Mouse (Mus musculus) liver, embryonic 14.5 days (tissue): ENCODE measurements around the gene Atp11a. TPM values are rescaled to one million over a fixed set of nuclear protein-coding genes. Genes with fewer than 3 reads are reported as not detected.

Experiments
- ATAC-seq: fragments of 200-750 bp; cut with Nextera tagmentation; 2 replicates; pipeline ENCODE4 v1.8.0; 2017; ENCODE audit warnings: moderate number of reproducible peaks, mild to moderate bottlenecking, moderate library complexity; ENCODE audit not compliant: insufficient read depth
- DNase-seq, 3 experiments: peaks; one replicate each; pipeline ENCODE4 v3.0.0-alpha.2; 2012 to 2013; ENCODE audit warnings: low read depth in 3 of 3, low spot score in 3 of 3
- H3K27ac ChIP-seq: fragments of 300-500 bp; sonication (generic); 2 replicates; pipeline ENCODE4 v1.5.1; 2014; ENCODE audit warnings: moderate library complexity, mild to moderate bottlenecking, control low read depth, inconsistent platforms
- H3K27me3 ChIP-seq: fragments of 300-500 bp; sonication (generic); 2 replicates; pipeline ENCODE4 v1.6.1; 2014; ENCODE audit warnings: mild to moderate bottlenecking, low read length, moderate library complexity; ENCODE audit not compliant: control insufficient read depth, insufficient read depth
- H3K36me3 ChIP-seq: fragments of 300-500 bp; sonication (generic); replicated peaks from 2 replicates; pipeline ENCODE4 v1.6.1; 2014; ENCODE audit warnings: low read depth; ENCODE audit not compliant: control insufficient read depth, insufficient read depth
- H3K4me1 ChIP-seq, 2 experiments: fragments of 200-500 bp in 1 of 2; fragments of 300-500 bp in 1 of 2; sonication (generic) in 1 of 2; replicated peaks; 2 replicates each; pipeline ENCODE4 v1.6.1; 2012 to 2014; ENCODE audit warnings: antibody characterized with exemption in 1 of 2, inconsistent platforms in 1 of 2, low read length in 1 of 2; ENCODE audit not compliant: control insufficient read depth in 2 of 2, insufficient read depth in 2 of 2
- H3K4me2 ChIP-seq: fragments of 300-500 bp; sonication (generic); 2 replicates; pipeline ENCODE4 v1.6.1; 2014; ENCODE audit warnings: low read depth, mild to moderate bottlenecking, control low read depth, moderate library complexity
- H3K4me3 ChIP-seq, 2 experiments: fragments of 200-500 bp in 1 of 2; fragments of 300-500 bp in 1 of 2; sonication (generic) in 1 of 2; 2 replicates each; pipeline ENCODE4 v1.5.1; 2012 to 2014; ENCODE audit warnings: low read depth in 2 of 2, low read length in 2 of 2, mild to moderate bottlenecking in 2 of 2, control low read depth in 1 of 2, inconsistent platforms in 1 of 2, moderate library complexity in 1 of 2; ENCODE audit not compliant: insufficient read depth in 1 of 2
- H3K9ac ChIP-seq: fragments of 300-500 bp; sonication (generic); replicated peaks from 2 replicates; pipeline ENCODE4 v1.6.1; 2014; ENCODE audit warnings: mild to moderate bottlenecking, control low read depth, moderate library complexity
- H3K9me3 ChIP-seq: fragments of 300-500 bp; sonication (generic); 2 replicates; pipeline ENCODE4 v1.6.1; 2016; ENCODE audit warnings: low read length, mixed read lengths; ENCODE audit not compliant: control insufficient read depth
- CTCF ChIP-seq: IDR thresholded peaks from 2 replicates; pipeline ENCODE4 v1.5.1; 2016; ENCODE audit warnings: antibody characterized with exemption, low read depth, control low read depth
- EP300 ChIP-seq: IDR thresholded peaks from 2 replicates; pipeline ENCODE4 v1.6.1; 2016; ENCODE audit warnings: antibody characterized with exemption, low read depth
- WGBS: fragments of 180-500 bp; shearing (Covaris S2); extraction: QIAGEN DNeasy Blood & Tissue Kit; methylation state at CpG from one replicate; pipeline ENCODE4 v1.1.7; 2014; ENCODE audit not compliant: insufficient replicate concordance; 5-methylcytosine and 5-hydroxymethylcytosine counted together
- polyA plus RNA-seq, 2 experiments: library from polyadenylated mRNA; depleted of rRNA in 1 of 2; stranded (reverse) in 1 of 2; unstranded in 1 of 2; fragments of >200 nt; fragmentation: Nextera tagmentation in 1 of 2; extraction: Ambion mirVana in 1 of 2; gene quantifications; 2 replicates each; pipeline versions ENCODE4 v1.2.1 to v1.2.3; 2012 to 2014

Gene Atp11a
- polyA plus RNA-seq, 2 experiments, result 1.2 to 2.7 TPM

GRCm38 (mm10) chr8:12896494-12897373, 139.9 kb downstream of the Atp11a start:
- DNase-seq, result peak in 1 of 3 experiments; percentile 12
- no peaks in the 10 kb centered on the region for H3K36me3 ChIP-seq
- no peaks in the 10 kb centered on the region for H3K4me1 ChIP-seq
- H3K27ac ChIP-seq, result no peak overlapping the region
- TF ChIP-seq CTCF, result peak; percentile 79
- TF ChIP-seq EP300, result no peak
- ATAC-seq, result no peak
- H3K9ac ChIP-seq, result no peak overlapping the region
- no peaks in the 10 kb centered on the region for H3K9me3 ChIP-seq
- H3K27me3 ChIP-seq, result no peaks in the 10 kb centered on the region
- H3K4me2 ChIP-seq, result no peak overlapping the region
- no peak overlapping the region for H3K4me3 ChIP-seq
- WGBS, result 38% methylated on average over 13 of the region's 13 CpGs

- Histone ChIP-seq H3K4me3 (no peak overlapping the region), H3K4me1 (no peaks in the 10 kb centered on the region), H3K9me3 (no peaks in the 10 kb centered on the region), H3K9ac (no peak overlapping the region), H3K27ac (no peak overlapping the region), H3K36me3 (no peaks in the 10 kb centered on the region), H3K27me3 (no peaks in the 10 kb centered on the region; the same call in 1 of the 2 replicates), H3K4me2 (no peak overlapping the region)
- TF ChIP-seq EP300 (no peak), CTCF (no peak)
- DNase-seq (no peak), ATAC-seq (no peak)
- 39% methylated on average over 9 of the region's 9 CpGs for WGBS
Measured at GRCm38 (mm10) chr8:12897815-12898214, 141.0 kb downstream of the Atp11a start.

GRCm38 (mm10) chr8:12903790-12904415, 147.1 kb downstream of the Atp11a start:
- Histone ChIP-seq H3K9me3 (no peaks in the 10 kb centered on the region), H3K4me1 (no peaks in the 10 kb centered on the region), H3K36me3 (no peaks in the 10 kb centered on the region), H3K4me2 (no peak overlapping the region), H3K9ac (no peak overlapping the region), H3K27ac (no peak overlapping the region), H3K27me3 (no peaks in the 10 kb centered on the region; the same call in 1 of the 2 replicates), H3K4me3 (no peak overlapping the region)
- WGBS, result 72% methylated on average over 13 of the region's 13 CpGs
- DNase-seq (no peak), ATAC-seq (no peak)
- TF ChIP-seq CTCF (no peak), EP300 (no peak)

GRCm38 (mm10) chr8:12905122-12905521, 148.3 kb downstream of the Atp11a start:
- Histone ChIP-seq H3K27me3 (no peaks in the 10 kb centered on the region; the same call in 1 of the 2 replicates), H3K9me3 (no peaks in the 10 kb centered on the region), H3K4me3 (no peak overlapping the region), H3K36me3 (no peaks in the 10 kb centered on the region), H3K27ac (no peak overlapping the region), H3K4me1 (no peaks in the 10 kb centered on the region), H3K9ac (no peak overlapping the region), H3K4me2 (no peak overlapping the region)
- DNase-seq, result no peak
- no peak for ATAC-seq
- no peak for TF ChIP-seq CTCF
- TF ChIP-seq EP300, result no peak
- WGBS, result 23% methylated on average over 5 of the region's 5 CpGs
